Mouse (Mus musculus) brain, adult 10 weeks (tissue): ENCODE measurements around the gene Tanc1. TPM values are rescaled to one million over a fixed set of nuclear protein-coding genes. Genes with fewer than 3 reads are reported as not detected.

Experiments used
- polyA plus RNA-seq: library from polyadenylated mRNA; stranded (reverse); fragments of 350-450 nt; fragmentation: Illumina TruSeq; extraction: RNeasy Lipid Tissue Mini Kit (QIAGEN cat#74804); gene quantifications from one replicate; pipeline ENCODE4 v1.2.3, GENCODE M21; 2015; ENCODE audit warnings: low read depth, low replicate concordance

The Tanc1 gene
- polyA plus RNA-seq: 22.9 TPM

DNA sequence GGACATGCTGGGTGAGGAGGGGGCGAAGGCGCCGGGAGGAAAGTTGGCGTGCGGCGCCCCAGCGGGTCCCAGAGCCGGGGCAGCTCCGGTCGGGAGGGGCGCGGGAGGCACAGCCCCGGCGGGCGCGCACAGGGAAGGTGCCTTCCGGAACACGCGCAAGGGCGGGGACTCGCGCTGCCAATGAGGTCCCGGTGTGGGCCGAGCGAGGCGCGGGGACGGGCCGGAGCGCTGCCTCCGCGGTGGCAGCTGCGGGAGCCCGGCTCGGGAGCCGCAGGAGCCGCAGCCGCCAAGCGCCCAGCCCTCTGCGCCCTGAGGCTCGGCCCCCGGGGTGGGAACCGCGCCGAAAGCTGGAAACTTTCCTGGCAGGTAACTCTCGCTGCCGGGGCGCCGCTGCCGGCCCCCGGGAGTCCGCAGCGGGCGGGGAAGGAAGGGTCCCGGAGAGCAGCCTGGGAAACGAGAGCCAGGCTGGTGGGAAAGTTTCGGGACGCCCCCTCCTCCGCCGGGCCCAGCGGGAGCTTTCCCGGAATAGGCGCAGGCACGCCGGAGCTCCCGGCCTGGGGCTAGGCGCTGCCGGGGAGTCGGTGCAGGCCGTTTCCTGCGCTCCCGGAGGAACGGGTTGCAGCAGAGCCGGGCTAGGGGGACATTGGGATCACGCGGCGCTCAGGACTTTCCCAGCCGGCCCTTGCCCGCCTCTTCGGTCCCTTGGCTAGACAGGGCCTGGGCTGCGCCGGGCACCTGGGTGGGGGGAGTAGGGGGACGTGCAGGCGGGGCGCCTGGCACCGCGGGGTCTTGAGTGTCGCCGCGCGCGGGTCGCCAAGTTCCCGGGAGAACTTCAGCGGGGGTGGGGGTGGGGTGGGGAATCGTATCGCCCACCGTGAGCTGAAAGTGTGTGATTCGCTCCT lies at the start of gene Tanc1:
Tanc1 (plus strand) TSS at position 212 of the 902 bp plus-strand sequence.

GRCm38 (mm10) chr2:59881831-59882741 lies 270.2 kb downstream of the Tanc1 start, which contains the start of gene Wdsub1:
Gene Wdsub1, minus strand, starts transcription at chr2:59882591.

Other genes starting within 250 kb of the Tanc1 start
- 2.4 TPM for gene Dapl1, start 127.4 kb upstream of the Tanc1 start, polyA plus RNA-seq